Mouse (Mus musculus) spleen, postnatal 4 days (tissue): Measurements from ENCODE around the gene H2-M3.
"Not testable (repeated sequence)": the region's sequence is repeated elsewhere in the genome, so short reads cannot be mapped to it uniquely, and the experiment has no call there.

Source experiments
- DNase-seq, 2 experiments: peaks; one replicate each; pipeline ENCODE4 v3.0.0; 2022; ENCODE audit warnings: low spot score in 2 of 2

Gene H2-M3

DNA sequence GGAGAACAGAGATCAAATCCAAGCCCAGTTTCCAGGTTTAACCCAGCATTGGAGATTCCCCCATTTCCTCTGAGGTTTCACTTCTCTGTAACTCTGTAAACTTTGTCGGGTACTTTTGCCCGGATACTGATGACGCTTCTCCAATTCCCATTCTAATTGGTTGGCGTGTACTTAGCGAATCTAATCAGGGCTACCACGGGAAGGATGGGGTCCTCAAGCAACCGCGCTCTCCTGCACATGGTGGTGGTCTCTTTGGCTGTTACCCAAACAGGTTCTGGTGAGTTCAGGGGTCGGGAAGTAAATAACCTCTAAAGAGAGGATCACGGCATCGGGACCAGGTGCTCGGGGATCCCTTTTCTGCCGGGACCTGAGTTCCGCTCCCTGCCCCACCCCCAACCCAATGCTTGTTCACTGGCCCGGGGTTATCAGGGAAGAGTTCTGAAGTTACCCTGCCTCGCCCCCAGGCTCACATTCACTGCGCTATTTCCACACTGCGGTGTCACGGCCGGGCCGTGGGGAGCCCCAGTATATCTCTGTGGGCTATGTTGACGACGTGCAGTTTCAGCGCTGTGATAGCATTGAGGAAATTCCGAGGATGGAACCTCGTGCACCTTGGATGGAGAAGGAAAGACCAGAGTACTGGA is at the start of gene H2-M3:
Gene H2-M3, plus strand, starts transcription at position 163 of the 644 bp plus-strand sequence.
- DNase-seq, result peak; percentile 83 to 93

DNA sequence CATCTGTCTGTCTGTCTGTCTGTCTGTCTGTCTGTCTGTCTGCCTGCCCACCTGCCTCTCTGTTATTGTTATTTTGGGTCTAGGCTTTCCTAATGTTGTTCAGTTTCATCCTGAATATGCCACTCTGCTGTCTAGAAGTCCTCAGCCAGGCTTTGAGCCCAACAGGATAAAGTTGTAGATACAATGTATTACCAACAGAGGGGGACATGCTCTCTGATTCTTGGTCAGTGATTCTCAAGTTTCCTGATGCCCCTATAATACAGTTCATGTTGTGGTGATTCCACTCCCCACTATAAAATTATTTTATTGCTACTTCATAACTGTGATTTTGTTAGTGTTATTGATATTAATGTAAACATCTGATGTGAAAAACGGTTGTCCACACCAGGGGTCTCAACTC is 48.1 kb upstream of the H2-M3 start:
- no peak for DNase-seq

DNA sequence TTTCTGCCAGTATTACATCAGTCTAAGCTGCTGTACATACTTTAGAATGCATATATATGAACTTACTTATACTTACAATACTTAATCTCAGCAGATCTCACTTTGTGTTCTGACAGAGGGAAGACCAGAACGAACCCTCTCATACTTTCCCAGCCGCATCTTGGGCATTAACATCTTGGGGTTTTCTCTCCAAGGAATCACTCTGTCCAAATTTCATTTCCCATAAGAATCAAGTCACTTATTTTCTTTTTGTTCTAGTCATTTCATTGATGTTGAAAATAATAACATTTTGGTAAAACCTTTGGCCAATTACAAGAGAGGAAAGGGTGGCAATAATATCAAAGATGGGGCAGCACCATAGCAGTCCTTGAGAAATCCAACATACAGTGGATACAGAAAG is 32.8 kb upstream of the H2-M3 start, which contains the start of gene Olfr97:
Gene Olfr97, minus strand, starts transcription at position 101 of the 400 bp plus-strand sequence.
- not testable (repeated sequence) for DNase-seq

DNA sequence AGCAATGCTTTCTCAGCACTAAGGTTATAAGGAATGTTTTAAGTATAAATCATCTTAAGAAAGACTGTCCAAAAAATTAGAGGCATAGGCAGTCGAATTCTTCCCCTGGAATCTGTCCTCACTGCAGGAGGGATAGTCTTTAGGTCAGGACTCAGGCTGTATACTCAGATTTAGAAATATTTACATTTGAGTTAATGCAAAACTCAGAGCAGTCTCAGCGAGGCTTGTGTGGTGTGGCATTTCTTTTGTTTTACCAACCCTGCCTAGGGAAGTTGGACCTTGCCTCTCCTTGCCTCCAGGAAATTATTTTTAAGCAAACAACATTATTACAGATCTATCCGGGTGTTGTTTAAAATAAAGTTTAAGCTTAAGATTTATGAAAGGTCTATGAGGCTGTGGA is 27.8 kb upstream of the H2-M3 start:
- DNase-seq, result no peak

DNA sequence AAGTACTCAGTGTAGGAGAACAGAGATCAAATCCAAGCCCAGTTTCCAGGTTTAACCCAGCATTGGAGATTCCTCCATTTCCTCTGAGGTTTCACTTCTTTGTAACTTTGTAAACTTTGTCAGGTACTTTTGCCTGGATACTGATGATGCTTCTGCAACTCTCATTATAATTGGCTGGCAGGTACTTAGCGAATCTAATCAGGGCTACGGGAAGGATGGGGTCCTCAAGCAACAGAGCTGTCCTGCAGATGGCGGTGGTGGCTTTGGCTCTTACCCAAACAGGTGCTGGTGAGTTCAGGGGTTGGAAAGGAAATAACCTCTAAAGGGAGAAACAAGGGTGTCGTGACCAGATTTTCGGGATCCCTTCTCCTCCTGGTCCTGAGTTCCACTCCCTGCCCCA is 23.3 kb upstream of the H2-M3 start:
- peak in 1 of 2 experiments; percentile 13 for DNase-seq

DNA sequence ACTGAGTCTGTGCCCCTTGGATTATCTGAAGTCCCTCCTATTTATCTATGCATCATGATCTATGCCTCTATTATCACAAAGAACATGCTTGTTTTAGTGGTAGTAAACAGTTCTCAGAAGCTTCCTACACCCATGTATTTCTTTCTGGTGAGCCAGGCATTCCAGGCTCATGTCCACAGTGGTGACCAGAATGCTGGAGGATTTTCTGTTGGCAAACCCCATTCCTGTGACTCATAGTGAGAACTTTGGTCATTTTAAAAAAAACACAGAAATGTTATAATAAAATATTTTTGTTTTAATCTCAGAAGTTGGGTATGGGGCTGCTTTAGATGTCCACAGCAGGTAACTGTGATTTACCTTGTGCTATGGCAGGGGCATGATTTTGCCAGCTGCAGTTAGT is 20.6 kb upstream of the H2-M3 start:
- DNase-seq, result no peak

DNA sequence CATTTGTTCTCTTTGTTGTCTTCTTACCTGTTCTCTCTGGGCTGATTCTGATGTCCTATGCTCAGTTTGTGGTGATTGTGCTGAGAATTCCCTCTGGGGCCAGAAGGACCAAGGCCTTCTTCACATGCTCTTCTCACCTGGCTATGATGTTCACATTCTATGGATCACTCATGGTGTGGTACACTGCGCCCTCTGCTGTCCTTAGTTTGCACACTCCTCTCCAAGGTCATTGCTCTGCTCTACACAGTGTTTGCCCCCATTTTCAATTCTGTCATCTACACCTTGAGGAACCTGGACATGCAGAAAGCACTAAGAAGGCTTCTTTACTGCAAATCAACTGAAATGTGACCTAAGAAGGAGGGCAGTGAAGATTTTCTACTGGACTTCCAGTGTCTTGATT is 19.5 kb upstream of the H2-M3 start:
- DNase-seq, result no peak

DNA sequence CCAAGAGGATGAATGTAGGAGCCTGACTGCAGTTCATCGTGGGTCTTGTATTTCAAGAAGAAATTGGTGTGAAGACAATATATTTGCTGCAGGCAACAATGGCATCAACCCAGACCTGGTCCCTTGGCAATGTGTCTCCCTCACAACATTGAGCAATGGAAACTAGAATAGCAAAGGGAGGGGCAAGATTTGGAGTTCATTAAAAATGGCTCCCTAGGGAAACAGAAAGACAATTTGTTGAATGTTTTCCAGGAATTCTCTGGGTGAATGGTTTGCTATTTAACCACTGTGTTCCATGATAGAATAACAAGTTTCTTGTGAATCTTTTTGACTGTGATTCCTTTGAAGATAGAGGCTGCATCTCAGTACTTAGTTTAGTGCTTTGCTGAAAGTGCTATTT is 6.4 kb upstream of the H2-M3 start, which contains the start of gene Olfr98:
Gene Olfr98, minus strand, starts transcription at position 124 of the 400 bp plus-strand sequence.
- no peak for DNase-seq

DNA sequence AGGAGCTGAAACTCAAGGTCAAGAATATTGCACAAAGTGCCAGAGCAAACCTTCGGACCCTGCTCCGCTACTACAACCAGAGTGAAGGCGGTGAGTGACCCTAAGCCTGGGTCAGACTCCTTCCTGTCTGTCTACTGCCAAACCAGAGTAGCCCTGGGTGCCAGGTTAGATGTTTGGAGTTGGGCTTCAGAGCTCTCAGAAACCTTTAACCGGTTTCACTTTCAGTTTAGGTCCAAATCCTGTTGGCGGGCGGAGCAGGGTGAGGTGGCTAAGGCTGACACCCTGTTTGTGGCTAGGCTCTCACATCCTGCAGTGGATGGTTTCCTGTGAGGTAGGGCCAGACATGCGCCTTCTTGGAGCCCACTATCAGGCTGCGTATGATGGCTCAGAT is 677 bp downstream of the H2-M3 start:
- DNase-seq, result peak; percentile 42 to 69

DNA sequence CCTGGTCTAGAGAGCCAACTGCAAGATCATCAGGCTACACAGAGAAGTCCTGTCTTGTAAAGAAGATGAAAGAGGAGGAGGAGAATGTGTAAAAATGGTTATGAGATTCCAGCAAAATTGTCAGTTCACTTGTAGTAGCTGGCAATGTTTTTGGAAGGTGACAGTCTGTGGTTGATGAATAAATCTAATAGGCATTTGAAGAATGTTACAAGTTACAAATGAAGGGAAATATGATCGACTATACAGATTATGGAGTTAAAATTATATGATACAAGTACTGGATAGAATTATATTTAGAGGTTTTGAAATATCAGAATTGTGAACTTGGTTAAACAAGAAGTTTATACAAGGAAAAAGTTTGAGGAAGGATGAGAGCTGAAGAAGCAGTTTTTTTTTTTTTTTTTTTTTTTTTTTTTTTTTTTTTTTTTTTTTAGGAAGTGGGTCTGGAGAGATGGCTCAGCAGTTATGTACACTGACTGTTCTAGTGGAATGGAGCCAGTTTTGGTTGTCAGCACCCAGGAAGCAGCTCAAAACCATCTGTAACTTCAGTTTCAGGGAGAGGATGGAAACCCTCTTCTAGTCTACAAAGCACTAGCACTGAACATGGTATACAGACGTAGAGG is 5.7 kb downstream of the H2-M3 start:
- DNase-seq, result no peak

DNA sequence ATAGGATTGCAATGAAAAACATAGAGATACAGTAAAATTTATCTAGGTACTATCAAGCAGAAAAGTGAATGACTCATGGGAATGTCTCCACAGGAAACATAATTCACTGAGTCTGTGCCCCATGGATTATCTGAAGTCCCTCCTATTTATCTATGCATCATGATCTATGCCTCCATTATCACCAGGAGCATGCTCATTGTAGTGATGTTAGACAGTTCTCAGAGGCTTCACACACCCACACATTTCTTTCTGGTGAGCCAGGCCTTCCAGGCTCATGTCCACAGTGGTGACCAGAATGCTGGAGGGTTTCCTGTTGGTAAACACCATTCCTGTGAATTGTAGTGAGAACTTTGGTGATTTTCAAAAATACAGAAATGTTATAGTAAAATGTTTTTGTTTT is 6.6 kb downstream of the H2-M3 start:
- no peak for DNase-seq

DNA sequence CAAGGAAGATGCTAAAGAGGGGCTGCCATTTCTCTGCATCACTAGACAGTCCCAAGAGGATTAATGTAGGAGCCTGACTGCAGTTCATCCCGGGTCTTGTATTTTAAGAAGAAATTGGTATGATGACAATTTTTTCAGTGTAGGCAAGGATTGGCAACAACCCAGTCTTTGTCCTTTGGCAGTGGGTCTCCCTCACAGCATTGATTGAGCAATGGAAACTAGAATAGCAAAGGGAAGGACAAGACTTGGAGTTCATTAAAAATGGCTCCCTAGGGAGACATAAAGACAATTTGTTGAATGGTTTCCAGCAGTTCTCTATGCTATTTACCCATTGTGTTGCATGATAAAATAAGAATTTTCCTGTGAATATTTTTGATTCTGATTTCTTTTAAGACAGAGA is 10.3 kb downstream of the H2-M3 start:
- DNase-seq, result no peak

DNA sequence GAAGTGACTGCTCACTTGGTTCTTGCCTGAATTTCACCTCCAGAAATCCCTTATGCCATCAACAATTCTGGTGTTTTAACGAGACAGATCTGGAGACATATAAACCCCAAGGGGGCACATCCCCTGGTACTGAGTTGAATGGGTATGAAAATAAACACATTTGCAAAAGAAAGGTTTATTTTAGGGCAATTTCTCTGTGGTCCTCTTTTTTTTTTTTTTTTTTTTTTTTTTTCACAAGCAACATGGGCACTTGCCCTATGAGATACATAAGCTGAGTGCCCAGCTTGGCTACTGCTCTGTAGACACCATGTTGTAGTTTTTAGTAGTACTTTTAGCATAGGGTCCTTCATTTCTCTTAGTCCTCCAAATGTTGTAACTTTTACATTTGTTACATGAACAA is 13.3 kb downstream of the H2-M3 start, which contains the start of gene Olfr99:
Gene Olfr99, minus strand, starts transcription at position 101 of the 400 bp plus-strand sequence.
- no peak for DNase-seq

DNA sequence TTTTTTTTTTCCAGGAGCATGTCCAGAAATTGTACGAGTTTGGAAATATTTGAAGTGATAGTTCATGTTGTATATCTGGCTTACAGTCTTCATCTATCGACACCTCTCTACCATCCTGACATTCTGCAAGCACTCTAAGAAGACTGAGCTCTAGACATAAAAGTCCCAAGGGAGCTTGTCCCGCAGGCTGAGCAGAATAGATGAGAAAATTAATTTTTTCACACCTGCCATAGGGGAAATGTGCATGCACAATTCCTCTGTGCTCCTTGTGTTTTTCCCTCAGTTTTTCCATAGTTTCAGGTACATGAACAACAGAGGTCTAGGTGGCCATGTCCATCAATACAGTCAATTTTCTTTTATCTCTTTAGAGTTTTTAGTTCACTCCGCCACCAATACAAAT is 34.2 kb downstream of the H2-M3 start, which contains the start of gene Olfr101:
Gene Olfr101, minus strand, starts transcription at position 101 of the 400 bp plus-strand sequence.
- no peak for DNase-seq

DNA sequence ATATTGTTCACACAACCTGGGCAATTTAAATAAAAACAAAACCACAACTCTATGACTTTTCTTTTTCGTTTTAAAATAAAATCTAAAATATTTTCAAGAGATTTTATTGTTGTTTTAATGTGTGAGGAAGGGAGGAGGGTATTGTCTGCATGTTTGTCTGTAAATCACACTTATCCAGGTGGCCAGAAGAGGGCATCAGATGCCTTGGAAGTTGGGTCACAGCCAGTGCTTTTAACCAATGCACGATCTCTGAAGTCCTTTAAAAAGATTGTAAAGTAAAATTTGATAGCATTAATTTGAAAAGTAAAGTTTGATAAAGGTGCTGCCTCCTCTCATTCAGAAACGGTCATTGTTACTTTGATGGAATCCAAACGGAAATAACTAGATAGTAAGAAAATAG is 38.5 kb downstream of the H2-M3 start:
- DNase-seq, result no peak

DNA sequence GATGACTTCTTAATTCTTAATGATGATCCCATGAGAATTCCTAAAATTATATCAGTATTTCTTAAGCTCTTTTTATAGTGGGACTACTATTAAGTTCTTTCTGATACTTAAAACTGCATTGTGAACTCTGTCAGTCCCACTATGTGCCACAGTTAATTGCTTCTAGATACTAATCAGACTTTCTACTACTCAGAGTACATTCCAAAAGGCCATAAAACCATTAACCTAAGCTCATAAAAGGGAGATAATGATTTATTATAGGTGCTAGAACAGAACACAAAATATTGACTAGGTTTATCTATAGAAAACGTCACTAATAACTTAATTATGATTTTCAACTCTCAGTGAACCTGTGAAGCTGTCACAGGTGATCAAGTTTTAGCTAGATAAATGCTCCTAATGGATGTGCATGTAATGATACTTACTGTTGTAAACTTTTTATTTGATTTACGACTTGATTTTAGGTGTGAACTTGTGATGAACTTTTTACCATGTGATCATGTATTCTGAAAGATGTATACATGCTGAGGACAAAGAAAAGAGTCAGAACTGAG is 40.2 kb downstream of the H2-M3 start:
- DNase-seq, result no peak

DNA sequence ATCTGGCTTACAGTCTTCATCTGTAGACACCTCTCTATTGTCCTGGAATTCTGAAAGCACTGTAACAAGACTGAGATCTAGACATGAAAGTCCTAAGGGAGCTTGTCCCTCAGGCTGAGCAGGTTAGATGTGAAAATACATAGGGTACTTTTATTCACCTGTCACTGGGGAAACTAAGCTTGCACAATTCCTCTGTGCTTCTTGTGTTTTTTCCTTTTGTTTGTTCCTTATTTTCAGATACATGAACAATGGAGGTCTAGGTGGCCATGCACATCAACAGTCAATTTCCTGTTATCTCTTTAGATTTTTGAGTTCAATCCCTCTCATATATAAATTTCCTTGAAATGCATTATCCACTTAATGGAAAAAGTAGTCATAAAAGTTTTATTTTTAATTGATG is 46.9 kb downstream of the H2-M3 start, which contains the start of gene Olfr102:
Gene Olfr102, minus strand, starts transcription at position 101 of the 400 bp plus-strand sequence.
- no peak for DNase-seq
